Mouse (Mus musculus) liver, adult 2 months (tissue): Measurements from ENCODE around the gene Cbx8.

Experiments used
- CTCF ChIP-seq: fragments of 200-500 bp; IDR thresholded peaks from 2 replicates; pipeline ENCODE4 v1.5.1; 2011; ENCODE audit warnings: low read depth, low read length, control low read depth
- POLR2A ChIP-seq: fragments of 200-500 bp; IDR thresholded peaks from 2 replicates; pipeline ENCODE4 v1.6.1; 2011; ENCODE audit warnings: low read length, control low read depth; ENCODE audit not compliant: insufficient read depth; ENCODE audit errors: extremely low read depth

GRCm38 (mm10) chr11:119072239-119072638 is 31.5 kb upstream of the Cbx8 start:
- no peak for TF ChIP-seq CTCF
- TF ChIP-seq POLR2A = no peak
